Mouse (Mus musculus): Measurements from ENCODE around the gene Igsf3. TPM values are rescaled to one million over a fixed set of nuclear protein-coding genes. Genes with fewer than 3 reads are reported as not detected.

Igsf3 gene
- polyA plus RNA-seq, 1 experiment from 2014 or later: 19.8 TPM

DNA sequence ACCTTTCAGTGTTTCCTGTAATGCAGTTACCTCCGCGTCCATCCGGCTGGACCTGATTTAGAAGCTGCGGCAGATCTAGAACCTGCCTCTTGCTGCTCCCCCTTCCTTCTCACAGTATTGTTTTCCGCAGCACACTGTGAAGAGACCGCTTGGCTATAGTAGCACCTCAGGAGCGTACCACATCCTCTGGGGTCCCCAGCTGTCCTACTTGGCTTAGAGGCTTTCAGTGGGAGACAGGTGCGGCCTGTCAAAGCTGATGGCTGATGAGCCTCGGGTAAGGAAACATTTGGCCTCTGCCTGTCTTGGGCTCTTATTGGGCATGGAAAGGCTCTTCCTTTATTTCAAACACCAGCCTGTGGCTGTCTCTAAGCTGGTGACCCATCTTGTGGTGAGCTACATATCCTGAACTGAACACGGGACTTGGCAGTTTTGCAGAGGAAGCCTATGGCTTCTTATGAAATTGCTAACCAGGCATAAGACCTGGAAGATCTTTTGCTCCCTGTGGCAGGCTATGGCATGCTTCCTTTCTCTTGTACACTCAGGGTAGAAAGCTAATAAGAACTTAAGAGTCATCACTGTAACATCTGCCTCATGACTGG is 120.6 kb downstream of the Igsf3 start:
- H3K27ac ChIP-seq (ENCODE audit: low read depth, low read length): no peak overlapping the region
- no peaks in the 10 kb centered on the region for H3K9me3 ChIP-seq (ENCODE audit: control insufficient read depth, low read length)
- H3K4me3 ChIP-seq (ENCODE audit: low read depth, low read length): no peak overlapping the region
- H3K27me3 ChIP-seq (ENCODE audit: control insufficient read depth, insufficient read depth, low read length): no peaks in the 10 kb centered on the region
- H3K9ac ChIP-seq (ENCODE audit: low read length): no peak overlapping the region
- WGBS: 82% methylated on average over 10 of the region's 10 CpGs
- H3K4me2 ChIP-seq: no peak overlapping the region
- ATAC-seq (ENCODE audit: low FRiP score) (no peak), DNase-seq (ENCODE audit: low spot score, missing footprints) (no peak)
- no peaks in the 10 kb centered on the region for H3K36me3 ChIP-seq (ENCODE audit: control insufficient read depth, insufficient read depth, low read length)
- no peaks in the 10 kb centered on the region for H3K4me1 ChIP-seq (ENCODE audit: control insufficient read depth, insufficient read depth, low read length)

DNA sequence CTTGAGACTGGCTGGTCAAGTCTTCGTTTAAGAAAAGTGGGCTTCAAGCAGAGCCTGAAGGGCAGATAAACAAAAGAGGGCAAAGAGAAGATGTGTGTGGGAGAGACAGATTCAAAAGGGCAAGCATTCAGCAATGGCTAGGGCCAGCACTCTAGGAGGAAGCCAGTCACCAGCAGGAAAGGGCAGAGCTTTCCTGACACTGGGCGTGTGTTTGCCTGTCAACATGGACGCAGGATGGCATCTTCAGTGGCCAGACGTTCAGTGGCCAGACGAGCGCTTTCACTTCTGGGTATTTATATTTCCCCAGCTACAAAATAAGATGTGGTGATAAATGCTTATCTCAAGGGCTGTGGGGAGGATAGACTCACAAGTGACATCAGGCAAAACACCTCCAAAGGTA is 123.0 kb downstream of the Igsf3 start:
- no peak for ATAC-seq (ENCODE audit: low FRiP score)
- 80% methylated on average over 6 of the region's 6 CpGs for WGBS

DNA sequence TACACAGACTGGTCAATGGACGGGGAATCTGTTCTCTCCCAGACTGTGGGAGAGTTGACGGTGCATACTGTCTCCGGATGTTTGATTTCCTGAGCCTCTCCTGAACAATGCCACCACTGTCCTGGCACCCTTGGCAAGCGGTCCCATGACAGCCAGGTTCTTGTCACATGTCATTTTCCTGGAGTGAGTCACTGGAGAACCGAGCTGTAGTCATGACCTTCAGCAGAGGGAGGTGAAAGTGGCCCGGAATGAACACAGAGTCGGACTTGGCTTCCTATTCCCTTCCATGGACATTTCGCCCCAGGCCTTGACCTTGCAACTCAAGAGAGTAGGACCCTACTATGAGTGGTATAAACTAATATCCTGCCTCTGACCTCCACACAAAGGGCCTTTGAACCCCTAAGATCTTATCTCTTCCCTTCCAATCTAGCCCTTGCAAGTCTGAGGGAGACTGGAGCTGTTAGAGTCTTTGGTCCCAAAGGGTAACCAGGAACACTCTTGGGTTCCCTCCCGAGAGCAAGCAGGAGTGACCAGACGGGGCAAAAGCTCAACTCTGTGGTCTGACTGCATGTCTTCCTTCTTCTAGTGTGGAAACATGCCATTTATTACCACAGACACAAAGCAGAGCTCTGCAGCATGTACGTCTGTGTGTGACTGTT is 123.6 kb downstream of the Igsf3 start:
- no peaks in the 10 kb centered on the region for H3K4me1 ChIP-seq (ENCODE audit: control insufficient read depth, insufficient read depth, low read length)
- WGBS: 87% methylated on average over 11 of the region's 11 CpGs
- H3K4me3 ChIP-seq (ENCODE audit: low read depth, low read length): no peak overlapping the region
- H3K9ac ChIP-seq (ENCODE audit: low read length): no peak overlapping the region
- no peaks in the 10 kb centered on the region for H3K36me3 ChIP-seq (ENCODE audit: control insufficient read depth, insufficient read depth, low read length)
- H3K27ac ChIP-seq (ENCODE audit: low read depth, low read length): no peak overlapping the region
- no peak for DNase-seq (ENCODE audit: low spot score, missing footprints)
- ATAC-seq (ENCODE audit: low FRiP score): no peak
- H3K9me3 ChIP-seq (ENCODE audit: control insufficient read depth, low read length): no peaks in the 10 kb centered on the region
- no peak overlapping the region for H3K4me2 ChIP-seq
- H3K27me3 ChIP-seq (ENCODE audit: control insufficient read depth, insufficient read depth, low read length): no peaks in the 10 kb centered on the region

More for the DNA sequence above, 123.0 kb downstream of the Igsf3 start:
- H3K36me3 ChIP-seq (ENCODE audit: control insufficient read depth, insufficient read depth, low read length): no peaks in the 10 kb centered on the region
- DNase-seq (ENCODE audit: low spot score, missing footprints): no peak
- H3K9me3 ChIP-seq (ENCODE audit: control insufficient read depth, low read length): no peaks in the 10 kb centered on the region
- no peak overlapping the region for H3K4me3 ChIP-seq (ENCODE audit: low read depth, low read length)
- no peak overlapping the region for H3K27ac ChIP-seq (ENCODE audit: low read depth, low read length)
- H3K4me2 ChIP-seq: no peak overlapping the region
- no peaks in the 10 kb centered on the region for H3K4me1 ChIP-seq (ENCODE audit: control insufficient read depth, insufficient read depth, low read length)
- no peak overlapping the region for H3K9ac ChIP-seq (ENCODE audit: low read length)
- no peaks in the 10 kb centered on the region for H3K27me3 ChIP-seq (ENCODE audit: control insufficient read depth, insufficient read depth, low read length)

DNA sequence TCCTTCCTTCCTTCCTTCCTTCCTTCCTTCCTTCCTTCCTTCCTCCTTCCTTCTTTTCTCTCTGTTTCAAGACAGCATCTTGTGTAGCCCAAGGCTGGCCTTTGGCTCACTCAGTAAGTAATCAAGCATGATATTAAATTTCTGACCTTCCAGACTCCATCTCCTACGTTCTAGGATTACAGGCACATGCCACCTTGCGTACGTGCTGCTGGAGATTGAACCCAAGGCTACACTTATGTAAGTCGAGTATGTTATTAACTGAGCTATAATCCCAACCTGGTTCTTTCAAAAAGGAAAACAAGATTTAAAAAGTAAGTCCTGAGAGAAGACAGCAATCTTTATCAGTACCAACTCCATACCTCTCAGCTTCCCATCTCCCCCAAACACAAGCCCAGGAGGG is 124.7 kb downstream of the Igsf3 start:
- 81% methylated on average over 4 of the region's 4 CpGs for WGBS
- DNase-seq (ENCODE audit: low spot score, missing footprints) (no peak), ATAC-seq (ENCODE audit: low FRiP score) (no peak)
- Histone ChIP-seq H3K4me1 (ENCODE audit: control insufficient read depth, insufficient read depth, low read length) (peaks cover 3% of the 10 kb centered on the region), H3K36me3 (ENCODE audit: control insufficient read depth, insufficient read depth, low read length) (no peaks in the 10 kb centered on the region), H3K9me3 (ENCODE audit: control insufficient read depth, low read length) (no peaks in the 10 kb centered on the region), H3K27ac (ENCODE audit: low read depth, low read length) (no peak overlapping the region), H3K27me3 (ENCODE audit: control insufficient read depth, insufficient read depth, low read length) (no peaks in the 10 kb centered on the region), H3K4me3 (ENCODE audit: low read depth, low read length) (no peak overlapping the region), H3K4me2 (no peak overlapping the region), H3K9ac (ENCODE audit: low read length) (no peak overlapping the region)

DNA sequence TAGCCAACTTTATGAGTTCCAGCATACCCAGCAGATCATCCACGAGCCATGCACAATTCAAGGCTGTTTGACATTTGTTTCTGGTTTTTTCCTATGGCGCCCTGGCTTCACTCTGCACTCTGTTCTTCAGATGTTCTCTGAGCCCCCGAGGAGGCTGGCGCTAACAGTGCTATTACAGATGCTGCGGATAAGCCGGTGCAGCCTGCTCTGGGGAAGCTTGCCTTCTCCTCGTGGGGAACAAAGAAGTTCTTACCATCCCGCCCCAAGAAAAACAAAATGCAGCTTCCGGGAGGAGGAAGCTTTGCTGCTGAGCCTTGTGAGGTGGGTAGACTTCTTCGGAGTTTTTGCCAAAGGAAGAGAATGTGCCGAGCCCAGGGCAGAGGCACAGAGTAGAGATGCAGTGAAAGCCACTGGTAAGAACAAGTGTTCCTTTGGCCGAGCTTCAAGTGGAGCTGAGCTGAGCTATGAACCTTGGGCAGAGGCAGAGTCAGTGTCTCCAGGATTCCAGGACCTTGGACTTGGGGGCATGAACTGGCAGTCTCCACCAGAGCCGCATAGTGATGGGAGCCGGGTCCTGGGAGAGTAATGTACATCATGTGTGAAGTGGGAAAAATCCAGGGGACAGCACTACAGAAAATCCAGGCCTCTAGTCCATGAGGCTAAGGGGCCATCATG is 125.3 kb downstream of the Igsf3 start:
- Histone ChIP-seq H3K27me3 (ENCODE audit: control insufficient read depth, insufficient read depth, low read length) (no peaks in the 10 kb centered on the region), H3K4me2 (no peak overlapping the region), H3K9ac (ENCODE audit: low read length) (no peak overlapping the region), H3K36me3 (ENCODE audit: control insufficient read depth, insufficient read depth, low read length) (no peaks in the 10 kb centered on the region), H3K9me3 (ENCODE audit: control insufficient read depth, low read length) (no peaks in the 10 kb centered on the region), H3K27ac (ENCODE audit: low read depth, low read length) (no peak overlapping the region), H3K4me1 (ENCODE audit: control insufficient read depth, insufficient read depth, low read length) (peaks cover 3% of the 10 kb centered on the region), H3K4me3 (ENCODE audit: low read depth, low read length) (no peak overlapping the region)
- no peak for ATAC-seq (ENCODE audit: low FRiP score)
- no peak for DNase-seq (ENCODE audit: low spot score, missing footprints)
- WGBS: 42% methylated on average over 14 of the region's 14 CpGs

DNA sequence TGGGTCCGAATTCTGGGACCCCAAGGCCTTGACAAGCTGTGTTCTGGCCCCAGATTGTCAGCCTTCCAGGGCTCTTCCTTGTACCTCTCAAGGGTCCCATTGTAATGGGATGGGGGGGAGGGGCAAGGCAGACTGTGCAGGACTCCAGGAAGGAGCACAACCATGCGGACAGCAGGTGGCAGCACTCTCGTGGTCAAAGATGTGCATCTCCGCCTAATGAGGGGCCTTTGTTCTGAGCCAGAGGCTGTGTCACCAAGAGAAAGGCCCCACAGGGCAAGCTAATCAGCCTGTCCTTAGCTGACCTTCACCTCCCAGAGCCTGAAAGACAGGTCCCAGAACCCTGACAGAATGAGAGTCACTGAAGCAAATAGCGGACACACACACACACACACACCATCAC is 129.3 kb downstream of the Igsf3 start:
- ATAC-seq (ENCODE audit: low FRiP score): peak; percentile 93
- DNase-seq (ENCODE audit: low spot score, missing footprints): peak; percentile 98
- Histone ChIP-seq H3K27ac (ENCODE audit: low read depth, low read length) (0 out of 2 replicates have a peak overlapping the region, but pooled peaks have one; percentile 14), H3K4me3 (ENCODE audit: low read depth, low read length) (no peak overlapping the region), H3K36me3 (ENCODE audit: control insufficient read depth, insufficient read depth, low read length) (no peaks in the 10 kb centered on the region), H3K27me3 (ENCODE audit: control insufficient read depth, insufficient read depth, low read length) (no peaks in the 10 kb centered on the region), H3K4me1 (ENCODE audit: control insufficient read depth, insufficient read depth, low read length) (peaks cover 3% of the 10 kb centered on the region), H3K4me2 (no peak overlapping the region), H3K9me3 (ENCODE audit: control insufficient read depth, low read length) (no peaks in the 10 kb centered on the region), H3K9ac (ENCODE audit: low read length) (peak overlapping the region; percentile 45)
- WGBS: 21% methylated on average over 5 of the region's 5 CpGs

DNA sequence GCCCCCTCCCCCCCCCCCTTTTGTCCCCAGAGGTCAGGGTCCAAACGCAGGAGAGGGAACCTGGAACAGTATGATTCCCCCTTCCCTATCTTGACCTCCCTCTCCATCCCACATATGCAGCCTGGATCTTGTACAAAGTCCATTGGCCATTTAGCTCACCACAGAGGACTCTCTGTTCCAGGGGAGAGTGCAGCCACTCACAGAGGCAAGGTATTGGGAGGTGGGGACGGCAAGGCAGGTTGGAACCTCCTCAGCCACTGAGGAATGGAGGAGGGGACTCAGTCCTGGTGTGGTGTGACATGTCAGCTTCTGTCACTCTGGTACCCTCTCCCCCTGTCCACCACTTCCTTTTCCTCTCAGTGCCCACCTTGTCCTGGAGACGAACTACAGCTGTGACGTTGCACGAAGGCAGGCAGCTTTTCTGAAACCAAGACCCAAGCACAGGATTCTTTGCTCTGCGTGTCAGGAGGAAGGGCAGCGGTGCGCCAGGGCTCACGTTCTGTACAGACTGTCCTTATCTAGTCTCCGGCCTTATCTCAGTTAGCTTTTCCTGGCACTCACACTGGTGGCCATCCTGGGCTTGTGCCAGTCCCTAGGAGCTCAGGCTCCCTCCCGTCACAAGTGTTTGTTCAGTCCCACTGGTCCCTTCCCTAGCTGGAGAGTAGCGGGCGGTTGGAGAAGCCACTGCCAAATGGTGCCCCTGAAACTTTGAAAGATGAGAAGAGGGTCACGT is 130.3 kb downstream of the Igsf3 start:
- 79% methylated on average over 13 of the region's 14 CpGs for WGBS
- Histone ChIP-seq H3K27ac (ENCODE audit: low read depth, low read length) (no peak overlapping the region), H3K4me3 (ENCODE audit: low read depth, low read length) (no peak overlapping the region), H3K4me1 (ENCODE audit: control insufficient read depth, insufficient read depth, low read length) (peaks cover 3% of the 10 kb centered on the region), H3K9ac (ENCODE audit: low read length) (no peak overlapping the region), H3K36me3 (ENCODE audit: control insufficient read depth, insufficient read depth, low read length) (no peaks in the 10 kb centered on the region), H3K4me2 (no peak overlapping the region), H3K9me3 (ENCODE audit: control insufficient read depth, low read length) (peaks cover 6% of the 10 kb centered on the region; the same call in 1 of the 2 replicates), H3K27me3 (ENCODE audit: control insufficient read depth, insufficient read depth, low read length) (no peaks in the 10 kb centered on the region)
- DNase-seq (ENCODE audit: low spot score, missing footprints) (no peak), ATAC-seq (ENCODE audit: low FRiP score) (0 out of 2 replicates have a peak, but pooled peaks have one; percentile 13)

DNA sequence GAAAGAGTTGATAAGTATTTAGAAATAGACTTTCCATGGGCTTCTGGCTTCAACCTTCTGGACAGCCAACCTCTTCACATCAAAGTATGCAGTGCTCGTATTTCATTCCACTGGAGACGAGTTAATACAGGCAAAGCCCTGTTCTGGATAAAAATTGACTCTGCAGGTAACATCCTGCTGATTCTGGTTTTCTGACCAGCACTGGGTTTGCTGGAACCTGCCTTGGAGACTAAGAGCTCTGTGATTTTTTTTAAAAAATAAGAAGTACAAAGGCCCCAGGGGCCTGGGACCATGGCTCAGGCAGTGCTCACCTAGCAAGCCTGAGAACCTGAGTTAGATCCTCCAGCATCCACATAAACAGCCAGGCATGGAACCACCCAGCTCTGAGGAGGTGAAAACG is 130.9 kb downstream of the Igsf3 start:
- no peak overlapping the region for H3K9ac ChIP-seq (ENCODE audit: low read length)

More for the DNA sequence above, 130.9 kb downstream of the Igsf3 start:
- Histone ChIP-seq H3K9me3 (ENCODE audit: control insufficient read depth, low read length) (peaks cover 6% of the 10 kb centered on the region; the same call in 1 of the 2 replicates), H3K27me3 (ENCODE audit: control insufficient read depth, insufficient read depth, low read length) (no peaks in the 10 kb centered on the region), H3K4me3 (ENCODE audit: low read depth, low read length) (no peak overlapping the region), H3K4me1 (ENCODE audit: control insufficient read depth, insufficient read depth, low read length) (peaks cover 3% of the 10 kb centered on the region), H3K36me3 (ENCODE audit: control insufficient read depth, insufficient read depth, low read length) (no peaks in the 10 kb centered on the region), H3K4me2 (no peak overlapping the region), H3K27ac (ENCODE audit: low read depth, low read length) (no peak overlapping the region)
- DNase-seq (ENCODE audit: low spot score, missing footprints) (no peak), ATAC-seq (ENCODE audit: low FRiP score) (no peak)
- WGBS: 72% methylated on average over 3 of the region's 3 CpGs
